Mouse (Mus musculus): ENCODE data around the gene Macrod2.

The Macrod2 gene

GRCm38 (mm10) chr2:141983664-141984395, 1588.7 kb downstream of the Macrod2 start:
- no peak for DNase-seq (ENCODE audit: low read depth, low spot score)

GRCm38 (mm10) chr2:141998901-141999300, 1603.8 kb downstream of the Macrod2 start:
- no peak for DNase-seq (ENCODE audit: low read depth, low spot score)

GRCm38 (mm10) chr2:142024534-142025155, 1629.5 kb downstream of the Macrod2 start:
- DNase-seq (ENCODE audit: low read depth, low spot score) = peak; percentile 58

GRCm38 (mm10) chr2:142026721-142027120, 1631.6 kb downstream of the Macrod2 start:
- DNase-seq (ENCODE audit: low read depth, low spot score) = no peak

- DNase-seq (ENCODE audit: low read depth, low spot score) = no peak
Observed at GRCm38 (mm10) chr2:142030756-142031646, 1635.9 kb downstream of the Macrod2 start.

- DNase-seq (ENCODE audit: low read depth, low spot score) = no peak
Observed at GRCm38 (mm10) chr2:142055576-142055975, 1660.5 kb downstream of the Macrod2 start.

GRCm38 (mm10) chr2:142057889-142058750, 1663.0 kb downstream of the Macrod2 start:
- DNase-seq (ENCODE audit: low read depth, low spot score) = peak; percentile 19

GRCm38 (mm10) chr2:142058751-142059090, 1663.6 kb downstream of the Macrod2 start:
- no peak for DNase-seq (ENCODE audit: low read depth, low spot score)

GRCm38 (mm10) chr2:142108947-142109346, 1713.8 kb downstream of the Macrod2 start:
- DNase-seq (ENCODE audit: low read depth, low spot score) = no peak

- no peak for DNase-seq (ENCODE audit: low read depth, low spot score)
Observed at GRCm38 (mm10) chr2:142116623-142117022, 1721.5 kb downstream of the Macrod2 start.

GRCm38 (mm10) chr2:142128109-142128508, 1733.0 kb downstream of the Macrod2 start:
- DNase-seq (ENCODE audit: low read depth, low spot score) = peak; percentile 6

- DNase-seq (ENCODE audit: low read depth, low spot score) = no peak
Observed at GRCm38 (mm10) chr2:142129166-142129565, 1734.1 kb downstream of the Macrod2 start.

- no peak for DNase-seq (ENCODE audit: low read depth, low spot score)
Observed at GRCm38 (mm10) chr2:142149310-142149709, 1754.2 kb downstream of the Macrod2 start.

GRCm38 (mm10) chr2:142163506-142164275, 1768.6 kb downstream of the Macrod2 start:
- no peak for DNase-seq (ENCODE audit: low read depth, low spot score)

GRCm38 (mm10) chr2:142169649-142170048, 1774.5 kb downstream of the Macrod2 start:
- peak; percentile 47 for DNase-seq (ENCODE audit: low read depth, low spot score)

GRCm38 (mm10) chr2:142172706-142173105, 1777.6 kb downstream of the Macrod2 start:
- DNase-seq (ENCODE audit: low read depth, low spot score) = no peak

GRCm38 (mm10) chr2:142174039-142174438, 1778.9 kb downstream of the Macrod2 start:
- DNase-seq (ENCODE audit: low read depth, low spot score) = no peak

- DNase-seq (ENCODE audit: low read depth, low spot score) = no peak
Observed at GRCm38 (mm10) chr2:142186922-142187321, 1791.8 kb downstream of the Macrod2 start.

- DNase-seq (ENCODE audit: low read depth, low spot score) = peak; percentile 66
Observed at GRCm38 (mm10) chr2:142187428-142187827, 1792.3 kb downstream of the Macrod2 start.

GRCm38 (mm10) chr2:142217371-142217770, 1822.3 kb downstream of the Macrod2 start:
- DNase-seq (ENCODE audit: low read depth, low spot score) = no peak

Data from mesoderm, embryonic 11.5 days (tissue).